Mouse (Mus musculus) adrenal gland, postnatal 10 days (tissue): ENCODE measurements around the gene Ankle2. TPM values are rescaled to one million over a fixed set of nuclear protein-coding genes. Genes with fewer than 3 reads are reported as not detected.

Source experiments
- DNase-seq: peaks from one replicate; pipeline ENCODE4 v3.0.0; 2021; ENCODE audit warnings: mixed read lengths
- total RNA-seq, 2 experiments: library from RNA; stranded (reverse); gene quantifications; 2 replicates each; pipeline ENCODE4 v1.2.3; 2021

Ankle2 gene
- total RNA-seq, 2 experiments from 2014 or later, result 37.1 to 40.6 TPM

DNA sequence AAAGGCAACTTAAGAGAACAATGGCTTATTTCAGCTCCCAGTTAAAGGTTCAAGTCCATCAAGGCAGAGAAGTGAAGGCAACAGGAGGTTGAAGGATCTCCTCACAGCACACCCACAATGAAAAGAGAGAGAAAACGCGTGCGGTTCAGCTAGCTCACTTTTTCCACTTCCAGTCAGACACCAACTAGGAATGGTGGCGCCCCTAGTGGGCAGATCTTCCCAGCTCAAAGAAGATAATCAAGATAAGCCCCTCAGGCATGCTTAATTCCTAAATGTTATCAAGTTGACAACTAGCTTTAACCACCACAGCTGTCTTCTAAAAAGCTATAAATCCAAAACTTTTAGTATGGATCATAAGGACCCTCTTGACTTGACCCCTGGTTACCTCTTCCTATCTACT is 53.7 kb downstream of the Ankle2 start:
- DNase-seq, result peak; percentile 75

DNA sequence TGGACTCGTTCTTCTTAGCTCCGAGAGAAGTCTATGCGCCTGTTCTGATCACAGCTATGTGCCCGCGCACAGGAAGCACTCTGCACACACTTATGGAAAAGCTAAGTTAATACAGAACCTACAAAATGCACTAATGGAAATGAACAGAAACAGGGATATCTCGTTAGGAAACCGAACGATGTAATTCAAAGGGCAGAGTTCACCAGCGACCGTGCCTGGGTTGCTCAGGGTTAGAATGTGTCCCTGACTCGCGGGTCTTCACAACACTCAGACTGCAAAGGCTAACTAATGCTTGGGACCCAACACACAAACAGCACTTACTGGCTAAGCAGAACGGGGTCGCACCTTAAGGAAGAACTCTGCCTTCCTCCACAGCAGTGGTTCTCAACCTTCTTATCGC is 54.4 kb downstream of the Ankle2 start:
- DNase-seq, result peak; percentile 16

DNA sequence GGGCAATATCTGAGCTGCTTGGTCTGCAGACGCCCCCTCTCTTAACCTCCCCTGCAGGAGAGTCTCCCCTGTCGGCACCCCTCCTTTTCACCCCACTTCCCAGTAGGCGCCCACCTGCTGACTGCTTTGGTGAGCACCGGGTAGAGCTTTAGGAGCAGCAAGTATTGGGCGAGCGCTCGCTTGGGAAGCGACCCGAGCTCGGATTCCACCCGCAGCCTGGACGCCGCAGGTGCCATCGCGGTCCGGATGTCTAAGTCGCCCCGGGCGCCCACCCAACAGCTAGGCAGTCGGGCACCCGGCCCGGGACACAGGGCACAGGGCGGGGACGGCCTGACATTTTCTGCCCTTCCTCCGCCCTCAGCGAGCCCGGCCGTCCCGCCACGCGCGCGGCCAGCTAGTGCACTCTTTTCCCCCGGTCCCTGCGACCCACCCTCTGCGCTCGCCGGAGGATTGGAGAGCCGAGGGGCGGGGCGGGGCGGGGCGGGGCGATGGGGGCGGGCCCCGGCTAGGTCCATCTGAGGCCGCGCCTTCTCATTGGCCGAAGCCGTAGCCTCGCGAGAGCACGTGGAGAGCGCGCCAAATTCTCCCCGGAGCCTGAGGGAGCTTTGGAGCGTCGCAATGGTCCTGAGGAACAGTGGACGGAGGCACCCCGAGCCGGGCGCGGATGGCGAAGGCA is 55.1 kb downstream of the Ankle2 start, which contains the start of the genes Pxmp2 and Pole:
Gene Pxmp2 (minus strand): TSS at position 417 of the 676 bp plus-strand sequence.
Gene Pole (plus strand): TSS at position 537 of the 676 bp plus-strand sequence.
- peak; percentile 95 for DNase-seq

DNA sequence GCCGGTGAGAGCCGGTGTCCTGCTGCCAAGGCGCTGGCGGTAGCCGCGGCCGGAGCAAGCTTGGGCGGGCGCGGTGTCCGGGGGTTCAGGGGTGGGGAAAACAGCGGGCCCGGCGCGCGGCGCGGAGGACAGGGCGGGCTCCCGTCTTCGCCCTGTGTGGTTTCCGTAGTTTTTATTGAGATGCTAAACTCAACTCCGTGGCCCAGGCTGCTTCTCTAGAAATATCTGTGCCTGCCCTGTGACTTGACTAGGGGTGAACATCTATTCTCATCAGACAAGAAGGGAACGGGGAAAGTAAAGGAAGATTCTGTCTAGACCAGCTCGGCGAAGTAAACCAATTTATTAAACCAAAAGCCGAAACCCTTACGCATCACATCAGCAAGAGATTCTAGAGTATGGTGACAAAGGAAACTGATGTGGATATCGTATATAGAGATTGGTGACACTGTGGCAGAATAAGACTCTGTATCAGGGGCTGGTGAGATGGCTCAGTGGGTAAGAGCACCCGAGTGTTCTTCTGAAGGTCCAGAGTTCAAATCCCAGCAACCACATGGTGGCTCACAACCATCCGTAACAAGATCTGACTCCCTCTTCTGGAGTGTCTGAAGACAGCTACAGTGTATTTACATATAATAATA is 55.8 kb downstream of the Ankle2 start:
- no peak for DNase-seq

DNA sequence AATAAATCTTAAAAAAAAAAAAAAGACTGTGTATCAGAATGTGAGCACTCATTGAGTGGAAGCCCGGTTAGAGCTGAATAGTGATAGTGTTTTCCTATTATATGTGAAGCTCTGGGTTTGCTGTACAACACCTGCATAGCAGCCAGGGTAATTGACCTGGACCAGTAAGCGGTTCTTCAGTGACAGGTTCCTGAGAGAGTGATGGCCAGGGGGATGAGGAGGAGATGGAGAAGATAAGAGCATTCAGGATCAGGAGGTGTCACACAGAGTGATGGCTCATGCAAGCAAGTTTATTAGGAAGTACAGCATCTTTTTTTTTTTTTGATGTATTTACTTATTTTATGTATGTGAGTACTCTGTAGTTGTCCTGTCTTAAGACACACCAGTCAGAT is 56.3 kb downstream of the Ankle2 start:
- DNase-seq, result no peak

DNA sequence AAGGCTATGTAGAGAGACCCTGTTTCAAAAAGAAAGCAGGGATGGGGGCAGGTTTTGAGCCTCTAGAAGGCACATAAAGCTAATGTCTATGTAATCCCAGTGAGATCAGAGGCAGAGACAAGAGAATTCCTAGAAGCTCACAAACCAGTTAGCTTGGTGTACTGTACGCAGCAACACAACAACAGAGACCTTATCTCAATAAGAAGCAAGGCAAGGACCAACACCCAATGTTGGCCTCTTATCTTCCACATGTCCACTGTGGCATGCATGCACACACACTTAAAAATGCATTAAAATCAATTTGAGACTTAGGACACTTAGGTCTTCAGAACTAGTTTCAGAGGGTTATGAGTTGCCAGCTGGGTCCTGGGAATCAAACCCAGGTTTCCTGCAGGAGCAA is 60.8 kb downstream of the Ankle2 start:
- no peak for DNase-seq

DNA sequence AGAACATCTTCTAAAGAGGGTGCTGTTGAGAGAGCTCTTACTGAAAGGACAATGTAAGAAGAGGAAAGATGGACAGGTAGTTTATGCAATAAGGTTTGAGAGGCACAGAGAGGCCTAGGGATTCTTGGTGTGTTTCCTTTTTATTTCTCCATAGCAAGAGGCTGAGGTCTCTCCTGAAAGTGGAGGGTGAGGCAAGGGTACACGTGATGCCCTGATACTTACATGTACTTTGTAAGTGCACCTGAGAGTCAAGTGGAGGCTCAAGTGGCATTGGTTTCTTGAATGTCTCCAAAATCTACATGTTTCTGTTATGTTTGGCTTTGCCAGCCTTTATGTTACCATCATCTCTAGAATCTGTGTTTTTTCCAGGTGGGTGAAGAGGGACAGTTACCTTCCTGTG is 65.8 kb downstream of the Ankle2 start:
- DNase-seq, result no peak

DNA sequence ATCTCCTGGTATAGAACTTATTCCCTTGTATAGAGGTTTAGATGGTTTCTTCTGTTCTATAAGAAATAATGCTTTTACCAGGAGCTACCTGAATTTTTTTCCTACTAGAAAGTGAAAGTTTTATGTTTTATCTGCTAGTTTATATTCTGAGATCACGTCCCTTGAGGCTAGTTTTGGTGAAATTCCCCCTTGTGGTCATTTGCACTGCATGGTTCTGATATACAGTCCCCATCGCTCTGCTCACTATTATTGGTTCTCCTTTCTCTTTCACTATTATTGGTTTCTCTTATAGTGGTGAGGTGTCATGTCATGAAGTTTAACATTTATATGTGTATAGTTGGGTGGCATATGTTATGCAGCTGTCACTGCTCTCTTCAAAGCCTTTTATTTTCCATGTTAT is 69.8 kb downstream of the Ankle2 start:
- no peak for DNase-seq

Other genes starting within 250 kb of the Ankle2 start
- 10 to 100 TPM; 14.3 to 29.2 TPM for gene Zfp932, start 234.5 kb upstream of the Ankle2 start, total RNA-seq
- 1 to 10 TPM; 3.4 to 7.9 TPM for gene Gm17655, start 158.5 kb upstream of the Ankle2 start, total RNA-seq
- gene Gm35315, start 136.6 kb upstream of the Ankle2 start, total RNA-seq, result under 1 TPM; 0.33 to 0.58 TPM
- under 1 TPM; 0.18 to 0.42 TPM for gene Plcxd1, start 131.0 kb upstream of the Ankle2 start, total RNA-seq
- 10 to 100 TPM; 44.4 to 54.2 TPM for gene Gtpbp6, start 122.8 kb upstream of the Ankle2 start, total RNA-seq
- gene Zfp605, start 120.9 kb upstream of the Ankle2 start, total RNA-seq, result 1 to 10 TPM; 3.8 to 5.1 TPM
- 10 to 100 TPM; 34.3 to 44.4 TPM for gene Chfr, start 95.2 kb upstream of the Ankle2 start, total RNA-seq
- 10 to 100 TPM; 31.6 to 37.8 TPM for gene Golga3, start 54.3 kb upstream of the Ankle2 start, total RNA-seq
- 10 to 100 TPM; 41.4 to 42.7 TPM for gene Pgam5, start 38.9 kb downstream of the Ankle2 start, total RNA-seq
- 10 to 100 TPM; 26.8 to 46.1 TPM for gene Pxmp2, start 55.2 kb downstream of the Ankle2 start, total RNA-seq
- 10 to 100 TPM in 1 of 2 experiments, 1 to 10 TPM in 1; 7.6 to 12.0 TPM for gene Pole, start 55.3 kb downstream of the Ankle2 start, total RNA-seq
- under 1 TPM; 0.63 to 0.97 TPM for gene P2rx2, start 112.2 kb downstream of the Ankle2 start, total RNA-seq
- gene Lrcol1, start 113.7 kb downstream of the Ankle2 start, total RNA-seq, result not detected
- 10 to 100 TPM; 54.5 to 63.6 TPM for gene Fbrsl1, start 217.5 kb downstream of the Ankle2 start, total RNA-seq